Mouse (Mus musculus): ENCODE data around the gene Terb2. TPM values are rescaled to one million over a fixed set of nuclear protein-coding genes. Genes with fewer than 3 reads are reported as not detected.

Gene Terb2
- polyA plus RNA-seq, 1 experiment from 2014 or later, result not detected

GRCm38 (mm10) chr2:122233759-122234557 is 47.9 kb downstream of the Terb2 start:
- H3K36me3 ChIP-seq (ENCODE audit: control insufficient read depth, insufficient read depth, low read length), result no peaks in the 10 kb centered on the region
- H3K27me3 ChIP-seq (ENCODE audit: control insufficient read depth, insufficient read depth, low read depth, low read length), result no peaks in the 10 kb centered on the region
- H3K9me3 ChIP-seq (ENCODE audit: control insufficient read depth, low read length), result no peaks in the 10 kb centered on the region
- H3K9ac ChIP-seq (ENCODE audit: low read length), result peak overlapping the region; percentile 67
- peak overlapping the region; percentile 68 for H3K4me3 ChIP-seq (ENCODE audit: low read length)
- 6% methylated on average over 26 of the region's 26 CpGs for WGBS
- H3K4me2 ChIP-seq (ENCODE audit: low read depth, low read length), result peak overlapping the region; percentile 92
- peak overlapping the region; percentile 54; the same call in 1 of the 2 replicates for H3K27ac ChIP-seq (ENCODE audit: low read length)
- peaks cover 6% of the 10 kb centered on the region for H3K4me1 ChIP-seq (replicated peaks; ENCODE audit: control insufficient read depth, insufficient read depth, low read length)
- peak; percentile 32; the same call in 1 of the 2 replicates for ATAC-seq (ENCODE audit: low read depth)

GRCm38 (mm10) chr2:122234611-122235288 is 48.7 kb downstream of the Terb2 start, which contains the start of gene Sord:
Gene Sord (plus strand): TSS chr2:122234749.
- peak; percentile 95 for ATAC-seq (ENCODE audit: low read depth)
- peak within 1 kb of the TSS; percentile 54; the same call in 1 of the 2 replicates for H3K27ac ChIP-seq (ENCODE audit: low read length)

GRCm38 (mm10) chr2:122235425-122235824 is 49.4 kb downstream of the Terb2 start:
- ATAC-seq (ENCODE audit: low read depth), result no peak
- WGBS, result 77% methylated on average over 2 of the region's 2 CpGs
- Histone ChIP-seq H3K9me3 (ENCODE audit: control insufficient read depth, low read length) (no peaks in the 10 kb centered on the region), H3K9ac (ENCODE audit: low read length) (no peak overlapping the region), H3K27me3 (ENCODE audit: control insufficient read depth, insufficient read depth, low read depth, low read length) (no peaks in the 10 kb centered on the region), H3K4me3 (ENCODE audit: low read length) (peak overlapping the region; percentile 68; the same call in 1 of the 2 replicates), H3K27ac (ENCODE audit: low read length) (no peak overlapping the region), H3K4me2 (ENCODE audit: low read depth, low read length) (0 out of 2 replicates have a peak overlapping the region, but pooled peaks have one; percentile 92), H3K36me3 (ENCODE audit: control insufficient read depth, insufficient read depth, low read length) (no peaks in the 10 kb centered on the region), H3K4me1 (replicated peaks; ENCODE audit: control insufficient read depth, insufficient read depth, low read length) (peaks cover 6% of the 10 kb centered on the region)

More at GRCm38 (mm10) chr2:122234611-122235288, 48.7 kb downstream of the Terb2 start, which contains the start of gene Sord:
- Histone ChIP-seq H3K27me3 (ENCODE audit: control insufficient read depth, insufficient read depth, low read depth, low read length) (no peaks in the 10 kb centered on the region), H3K36me3 (ENCODE audit: control insufficient read depth, insufficient read depth, low read length) (no peaks in the 10 kb centered on the region), H3K4me3 (ENCODE audit: low read length) (peak within 1 kb of the TSS; percentile 68), H3K4me1 (replicated peaks; ENCODE audit: control insufficient read depth, insufficient read depth, low read length) (peaks cover 6% of the 10 kb centered on the region), H3K9me3 (ENCODE audit: control insufficient read depth, low read length) (no peaks in the 10 kb centered on the region), H3K9ac (ENCODE audit: low read length) (peak within 1 kb of the TSS; percentile 67), H3K4me2 (ENCODE audit: low read depth, low read length) (peak within 1 kb of the TSS; percentile 92)
- under 1% methylated on average over 32 of the region's 35 CpGs for WGBS

- H3K36me3 ChIP-seq (ENCODE audit: control insufficient read depth, insufficient read depth, low read length), result no peaks in the 10 kb centered on the region
- peaks cover 6% of the 10 kb centered on the region for H3K4me1 ChIP-seq (replicated peaks; ENCODE audit: control insufficient read depth, insufficient read depth, low read length)
- no peak overlapping the region for H3K4me2 ChIP-seq (ENCODE audit: low read depth, low read length)
- no peak overlapping the region for H3K4me3 ChIP-seq (ENCODE audit: low read length)
- H3K27ac ChIP-seq (ENCODE audit: low read length), result no peak overlapping the region
- no peak for ATAC-seq (ENCODE audit: low read depth)
- no peaks in the 10 kb centered on the region for H3K9me3 ChIP-seq (ENCODE audit: control insufficient read depth, low read length)
- no peak overlapping the region for H3K9ac ChIP-seq (ENCODE audit: low read length)
- H3K27me3 ChIP-seq (ENCODE audit: control insufficient read depth, insufficient read depth, low read depth, low read length), result no peaks in the 10 kb centered on the region
These were observed 50.2 kb downstream of the Terb2 start for GRCm38 (mm10) chr2:122236321-122236720.

- Histone ChIP-seq H3K9ac (ENCODE audit: low read length) (no peak overlapping the region), H3K27ac (ENCODE audit: low read length) (no peak overlapping the region), H3K36me3 (ENCODE audit: control insufficient read depth, insufficient read depth, low read length) (no peaks in the 10 kb centered on the region), H3K4me3 (ENCODE audit: low read length) (no peak overlapping the region), H3K9me3 (ENCODE audit: control insufficient read depth, low read length) (no peaks in the 10 kb centered on the region), H3K4me1 (replicated peaks; ENCODE audit: control insufficient read depth, insufficient read depth, low read length) (peaks cover 6% of the 10 kb centered on the region), H3K27me3 (ENCODE audit: control insufficient read depth, insufficient read depth, low read depth, low read length) (no peaks in the 10 kb centered on the region), H3K4me2 (ENCODE audit: low read depth, low read length) (no peak overlapping the region)
- no peak for ATAC-seq (ENCODE audit: low read depth)
- 74% methylated on average over 2 of the region's 2 CpGs for WGBS
These were observed 51.9 kb downstream of the Terb2 start for GRCm38 (mm10) chr2:122237891-122238470.

- 0 out of 2 replicates have a peak, but pooled peaks cover 2% of the 10 kb centered on the region for H3K4me1 ChIP-seq (replicated peaks; ENCODE audit: control insufficient read depth, insufficient read depth, low read length)
- H3K36me3 ChIP-seq (ENCODE audit: control insufficient read depth, insufficient read depth, low read length), result no peaks in the 10 kb centered on the region
- H3K27ac ChIP-seq (ENCODE audit: low read length), result no peak overlapping the region
- no peak overlapping the region for H3K4me2 ChIP-seq (ENCODE audit: low read depth, low read length)
- no peak for ATAC-seq (ENCODE audit: low read depth)
- H3K4me3 ChIP-seq (ENCODE audit: low read length), result no peak overlapping the region
- no peaks in the 10 kb centered on the region for H3K9me3 ChIP-seq (ENCODE audit: control insufficient read depth, low read length)
- no peaks in the 10 kb centered on the region for H3K27me3 ChIP-seq (ENCODE audit: control insufficient read depth, insufficient read depth, low read depth, low read length)
- H3K9ac ChIP-seq (ENCODE audit: low read length), result no peak overlapping the region
These were observed 54.7 kb downstream of the Terb2 start for GRCm38 (mm10) chr2:122240735-122241134.

GRCm38 (mm10) chr2:122241226-122241625 is 55.2 kb downstream of the Terb2 start:
- no peaks in the 10 kb centered on the region for H3K9me3 ChIP-seq (ENCODE audit: control insufficient read depth, low read length)
- WGBS, result 80% methylated on average over 4 of the region's 4 CpGs

GRCm38 (mm10) chr2:122241935-122242334 is 55.9 kb downstream of the Terb2 start:
- no peaks in the 10 kb centered on the region for H3K9me3 ChIP-seq (ENCODE audit: control insufficient read depth, low read length)
- H3K36me3 ChIP-seq (ENCODE audit: control insufficient read depth, insufficient read depth, low read length), result no peaks in the 10 kb centered on the region
- no peaks in the 10 kb centered on the region for H3K27me3 ChIP-seq (ENCODE audit: control insufficient read depth, insufficient read depth, low read depth, low read length)
- no peak overlapping the region for H3K4me2 ChIP-seq (ENCODE audit: low read depth, low read length)
- ATAC-seq (ENCODE audit: low read depth), result no peak
- 46% methylated on average over 6 of the region's 6 CpGs for WGBS
- no peak overlapping the region for H3K4me3 ChIP-seq (ENCODE audit: low read length)
- no peak overlapping the region for H3K9ac ChIP-seq (ENCODE audit: low read length)
- H3K27ac ChIP-seq (ENCODE audit: low read length), result no peak overlapping the region
- H3K4me1 ChIP-seq (replicated peaks; ENCODE audit: control insufficient read depth, insufficient read depth, low read length), result 0 out of 2 replicates have a peak, but pooled peaks cover 2% of the 10 kb centered on the region

More at GRCm38 (mm10) chr2:122241226-122241625, 55.2 kb downstream of the Terb2 start:
- Histone ChIP-seq H3K27ac (ENCODE audit: low read length) (no peak overlapping the region), H3K4me3 (ENCODE audit: low read length) (no peak overlapping the region), H3K4me1 (replicated peaks; ENCODE audit: control insufficient read depth, insufficient read depth, low read length) (0 out of 2 replicates have a peak, but pooled peaks cover 2% of the 10 kb centered on the region), H3K4me2 (ENCODE audit: low read depth, low read length) (no peak overlapping the region), H3K27me3 (ENCODE audit: control insufficient read depth, insufficient read depth, low read depth, low read length) (no peaks in the 10 kb centered on the region), H3K36me3 (ENCODE audit: control insufficient read depth, insufficient read depth, low read length) (no peaks in the 10 kb centered on the region), H3K9ac (ENCODE audit: low read length) (no peak overlapping the region)
- no peak for ATAC-seq (ENCODE audit: low read depth)

GRCm38 (mm10) chr2:122243671-122244131 is 57.6 kb downstream of the Terb2 start:
- no peaks in the 10 kb centered on the region for H3K9me3 ChIP-seq (ENCODE audit: control insufficient read depth, low read length)
- no peak overlapping the region for H3K4me3 ChIP-seq (ENCODE audit: low read length)
- H3K9ac ChIP-seq (ENCODE audit: low read length), result no peak overlapping the region
- WGBS, result 8% methylated on average over 3 of the region's 3 CpGs
- no peaks in the 10 kb centered on the region for H3K27me3 ChIP-seq (ENCODE audit: control insufficient read depth, insufficient read depth, low read depth, low read length)
- 0 out of 2 replicates have a peak, but pooled peaks cover 2% of the 10 kb centered on the region for H3K4me1 ChIP-seq (replicated peaks; ENCODE audit: control insufficient read depth, insufficient read depth, low read length)
- peak; percentile 67 for ATAC-seq (ENCODE audit: low read depth)
- no peak overlapping the region for H3K27ac ChIP-seq (ENCODE audit: low read length)
- no peaks in the 10 kb centered on the region for H3K36me3 ChIP-seq (ENCODE audit: control insufficient read depth, insufficient read depth, low read length)
- no peak overlapping the region for H3K4me2 ChIP-seq (ENCODE audit: low read depth, low read length)
